8 mouse cellular contexts compared by ENCODE assay signal in the genomic region with DNA sequence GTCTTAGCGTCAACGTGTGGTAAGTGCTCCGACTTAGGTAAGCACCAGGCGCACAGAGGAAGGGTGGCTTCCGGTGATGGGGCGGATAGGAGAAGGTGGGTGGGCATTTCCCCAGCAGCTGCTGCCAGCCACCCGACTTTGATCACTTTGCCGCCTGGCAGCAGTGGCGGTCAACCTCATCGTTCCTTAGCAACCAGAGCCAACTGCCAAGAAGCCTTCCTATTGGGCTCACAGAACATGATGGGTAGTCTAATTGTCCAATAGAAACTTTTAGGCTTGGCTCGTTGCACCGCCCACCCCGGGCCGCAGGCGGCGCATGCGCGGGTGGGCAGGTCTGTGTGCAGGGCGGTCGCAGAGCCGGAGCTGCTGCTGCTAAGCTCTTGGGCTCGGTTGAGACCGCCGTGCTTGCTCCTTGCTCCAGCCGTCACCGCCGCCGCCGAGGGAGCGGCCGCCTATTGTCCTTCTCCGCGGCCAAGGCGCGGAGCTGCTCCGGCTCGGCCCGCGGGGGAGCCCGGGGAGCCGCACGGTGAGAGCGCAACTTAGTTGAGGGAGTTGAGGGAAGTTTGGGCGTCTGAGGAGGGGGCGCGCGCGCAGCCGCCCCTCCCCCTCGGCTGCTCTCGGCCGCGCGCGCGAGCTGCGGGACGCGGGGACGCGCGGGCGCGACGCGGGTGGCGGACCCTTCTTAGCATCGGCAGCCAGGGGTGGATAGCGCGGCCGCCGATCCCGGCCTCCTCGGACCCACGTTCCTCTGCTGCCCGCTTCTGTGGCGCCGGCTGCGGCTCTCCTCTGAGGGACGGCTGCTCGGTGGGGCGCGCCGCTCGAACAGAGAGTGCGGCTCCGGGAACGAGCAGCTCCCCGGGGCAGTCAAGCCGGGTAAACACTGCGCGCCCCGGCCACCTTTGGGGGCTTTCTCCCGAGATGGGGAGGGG. TPM values are rescaled to one million over a fixed set of nuclear protein-coding genes. Genes with fewer than 3 reads are reported as not detected.
DNase-seq lines count a peak whose midpoint lies in the region; ATAC-seq and TF ChIP-seq lines count a peak whose summit lies in the region.

A gene (plus strand): TSS at position 312 of the 929 bp plus-strand sequence.

- 1% methylated on average over 88 of the region's 94 CpGs for WGBS in forebrain, embryonic 10.5 days
- WGBS in heart, embryonic 15.5 days: under 1% methylated on average over 78 of the region's 94 CpGs
- WGBS in liver, embryonic 14.5 days (ENCODE audit: insufficient replicate concordance): under 1% methylated on average over 74 of the region's 94 CpGs
- under 1% methylated on average over 64 of the region's 94 CpGs for WGBS in neural tube, embryonic 11.5 days
- under 1% methylated on average over 66 of the region's 94 CpGs for WGBS in stomach, postnatal 0 days

- H3K9ac ChIP-seq in heart, embryonic 15.5 days: peak within 1 kb of the TSS; percentile 93
- H3K9ac ChIP-seq in liver, embryonic 14.5 days (replicated peaks): peak within 1 kb of the TSS; percentile 65
- peak within 1 kb of the TSS; percentile 91 for H3K9ac ChIP-seq in neural tube, embryonic 11.5 days (ENCODE audit: low read length)
- peak within 1 kb of the TSS; percentile 94 for H3K9ac ChIP-seq in stomach, postnatal 0 days (ENCODE audit: low read length)

- H3K9me3 ChIP-seq in forebrain, embryonic 10.5 days: no peaks in the 10 kb centered on the region
- H3K9me3 ChIP-seq in heart, embryonic 15.5 days (replicated peaks): 0 out of 2 replicates have a peak, but pooled peaks cover 4% of the 10 kb centered on the region
- H3K9me3 ChIP-seq in liver, embryonic 14.5 days (ENCODE audit: control insufficient read depth, low read length): no peaks in the 10 kb centered on the region
- H3K9me3 ChIP-seq in neural tube, embryonic 11.5 days (ENCODE audit: control insufficient read depth, low read length): no peaks in the 10 kb centered on the region
- H3K9me3 ChIP-seq in stomach, postnatal 0 days (ENCODE audit: control insufficient read depth, low read length): no peaks in the 10 kb centered on the region

- TF ChIP-seq EP300 in liver, embryonic 14.5 days (IDR thresholded peaks at IDR 0.05; ENCODE audit: low read depth): no peak
- TF ChIP-seq EP300 in stomach, postnatal 0 days (optimal IDR thresholded peaks at IDR 0.05): no peak

- peak within 1 kb of the TSS; percentile 98 for H3K27ac ChIP-seq in forebrain, embryonic 10.5 days
- H3K27ac ChIP-seq in heart, embryonic 15.5 days: peak within 1 kb of the TSS; percentile 99
- H3K27ac ChIP-seq in liver, embryonic 14.5 days: no peak within 1 kb of the TSS
- H3K27ac ChIP-seq in neural tube, embryonic 11.5 days (ENCODE audit: low read depth, low read length): peak within 1 kb of the TSS; percentile 96
- H3K27ac ChIP-seq in stomach, postnatal 0 days (replicated peaks): peak within 1 kb of the TSS; percentile 98

- peak; percentile 50; the same call in 1 of the 2 replicates for TF ChIP-seq CTCF in liver, embryonic 14.5 days (IDR thresholded peaks at IDR 0.05; ENCODE audit: low read depth)
- peak; percentile 62 for TF ChIP-seq CTCF in stomach, postnatal 0 days (IDR thresholded peaks at IDR 0.05; ENCODE audit: low read depth)

- peak within 1 kb of the TSS; percentile 72 for H3K4me2 ChIP-seq in heart, embryonic 15.5 days
- peak within 1 kb of the TSS; percentile 71 for H3K4me2 ChIP-seq in liver, embryonic 14.5 days (ENCODE audit: low read depth)
- peak within 1 kb of the TSS; percentile 49 for H3K4me2 ChIP-seq in neural tube, embryonic 11.5 days (ENCODE audit: low read depth)
- peak within 1 kb of the TSS; percentile 86 for H3K4me2 ChIP-seq in stomach, postnatal 0 days (replicated peaks; ENCODE audit: low read depth)

- no peaks in the 10 kb centered on the region for H3K27me3 ChIP-seq in forebrain, embryonic 10.5 days (ENCODE audit: poor library complexity, severe bottlenecking)
- H3K27me3 ChIP-seq in heart, embryonic 15.5 days: no peaks in the 10 kb centered on the region
- no peaks in the 10 kb centered on the region; the same call in 1 of the 2 replicates for H3K27me3 ChIP-seq in liver, embryonic 14.5 days (ENCODE audit: control insufficient read depth, insufficient read depth, low read length)
- H3K27me3 ChIP-seq in neural tube, embryonic 11.5 days (ENCODE audit: control insufficient read depth, insufficient read depth, low read length): no peaks in the 10 kb centered on the region
- H3K27me3 ChIP-seq in stomach, postnatal 0 days (ENCODE audit: control insufficient read depth, insufficient read depth, low read length): no peaks in the 10 kb centered on the region

- H3K36me3 ChIP-seq in forebrain, embryonic 10.5 days (replicated peaks): no peaks in the 10 kb centered on the region
- H3K36me3 ChIP-seq in heart, embryonic 15.5 days: no peaks in the 10 kb centered on the region
- no peaks in the 10 kb centered on the region for H3K36me3 ChIP-seq in liver, embryonic 14.5 days (replicated peaks; ENCODE audit: control insufficient read depth, insufficient read depth, low read depth)
- H3K36me3 ChIP-seq in neural tube, embryonic 11.5 days (ENCODE audit: control insufficient read depth, insufficient read depth, low read length): no peaks in the 10 kb centered on the region
- no peaks in the 10 kb centered on the region for H3K36me3 ChIP-seq in stomach, postnatal 0 days (ENCODE audit: control insufficient read depth, insufficient read depth, low read length)

- H3K4me1 ChIP-seq in forebrain, embryonic 10.5 days: peaks cover 14% of the 10 kb centered on the region
- peaks cover 30% of the 10 kb centered on the region for H3K4me1 ChIP-seq in heart, embryonic 15.5 days (replicated peaks)
- peaks cover 0 to 11% of the 10 kb centered on the region in 2 experiments for H3K4me1 ChIP-seq in liver, embryonic 14.5 days (replicated peaks; ENCODE audit: control insufficient read depth in 2 of 2, insufficient read depth in 2 of 2, low read length in 1 of 2)
- H3K4me1 ChIP-seq in neural tube, embryonic 11.5 days (ENCODE audit: control insufficient read depth, insufficient read depth, low read length): peaks cover 4% of the 10 kb centered on the region; the same call in 1 of the 2 replicates
- no peaks in the 10 kb centered on the region for H3K4me1 ChIP-seq in stomach, postnatal 0 days (replicated peaks; ENCODE audit: control insufficient read depth, insufficient read depth)

- DNase-seq in CD8-positive naive resting alpha-beta T cell, adult 2 months (ENCODE audit: low read depth in 2 of 2, low spot score in 2 of 2): peak; percentile 97 to 98
- peak; percentile 90 for DNase-seq in c-Kit-positive CD71-negative TER-119-negative erythroid progenitor cells, embryonic 14.5 days (ENCODE audit: low read depth)
- DNase-seq in forebrain, embryonic 10.5 days (ENCODE audit: extremely low spot score, low spot score): peak; percentile 95
- peak; percentile 94 to 98 for DNase-seq in kidney, postnatal 25 days
- DNase-seq in liver, embryonic 14.5 days (ENCODE audit: low read depth in 3 of 3, low spot score in 3 of 3): peak; percentile 78 to 87 (median 80)
- peak; percentile 99 for DNase-seq in neural tube, embryonic 11.5 days (ENCODE audit: low spot score)
- peak; percentile 97 for DNase-seq in stomach, postnatal 0 days (ENCODE audit: low spot score)

- H3K4me3 ChIP-seq in forebrain, embryonic 10.5 days: peak within 1 kb of the TSS; percentile 93
- H3K4me3 ChIP-seq in heart, embryonic 15.5 days: peak within 1 kb of the TSS; percentile 88
- peak within 1 kb of the TSS; percentile 71 to 73 for H3K4me3 ChIP-seq in liver, embryonic 14.5 days (ENCODE audit: insufficient read depth in 1 of 2, low read depth in 2 of 2, low read length in 2 of 2)
- peak within 1 kb of the TSS; percentile 85 for H3K4me3 ChIP-seq in neural tube, embryonic 11.5 days (ENCODE audit: low read depth, low read length)
- peak within 1 kb of the TSS; percentile 85 for H3K4me3 ChIP-seq in stomach, postnatal 0 days (ENCODE audit: low read depth, low read length)

- ATAC-seq in heart, embryonic 15.5 days (replicated peaks; ENCODE audit: insufficient number of reproducible peaks, insufficient read depth, low FRiP score, low read depth): peak; percentile 98
- ATAC-seq in liver, embryonic 14.5 days (ENCODE audit: insufficient read depth): peak; percentile 99
- peak; percentile 99 for ATAC-seq in neural tube, embryonic 11.5 days (ENCODE audit: insufficient read depth, low FRiP score, low TSS enrichment)
- ATAC-seq in stomach, postnatal 0 days (ENCODE audit: low FRiP score, low TSS enrichment): peak; percentile 99

RNA-seq across cellular contexts. Expression of the gene that starts here (rescaled TPM):
- polyA plus RNA-seq in forebrain, embryonic 10.5 days (2016; fragmentation: Nextera tagmentation; extraction: Ambion mirVana): 24.9 and 25.1 TPM in 2 replicates
- 43.4 and 48.0 TPM in 2 replicates for polyA plus RNA-seq in heart, embryonic 15.5 days (2015; fragmentation: Nextera tagmentation; extraction: Ambion mirVana)
- polyA plus RNA-seq in liver, embryonic 14.5 days (2012; rRNA removed): 6.5 and 9.0 TPM in 2 replicates
- polyA plus RNA-seq in liver, embryonic 14.5 days (2014; fragmentation: Nextera tagmentation; extraction: Ambion mirVana): 28.1 and 32.5 TPM in 2 replicates
- 26.8 and 29.5 TPM in 2 replicates for polyA plus RNA-seq in neural tube, embryonic 11.5 days (2014; fragmentation: Nextera tagmentation; extraction: Ambion mirVana)
- 15.2 and 18.8 TPM in 2 replicates for polyA plus RNA-seq in stomach, postnatal 0 days (2015; fragmentation: Nextera tagmentation; extraction: Ambion mirVana)
